Mouse (Mus musculus): ENCODE measurements around the gene Krt36.

- no peak for TF ChIP-seq CTCF (IDR thresholded peaks at IDR 0.05; ENCODE audit: low read depth)
- TF ChIP-seq EP300 (IDR thresholded peaks at IDR 0.05; ENCODE audit: low read depth): no peak
These were observed 9.3 kb downstream of the Krt36 start, which contains the start of gene Krt35 for GRCm38 (mm10) chr11:100096141-100096540.

Data from heart, postnatal 0 days (tissue).